In the genomic region with DNA sequence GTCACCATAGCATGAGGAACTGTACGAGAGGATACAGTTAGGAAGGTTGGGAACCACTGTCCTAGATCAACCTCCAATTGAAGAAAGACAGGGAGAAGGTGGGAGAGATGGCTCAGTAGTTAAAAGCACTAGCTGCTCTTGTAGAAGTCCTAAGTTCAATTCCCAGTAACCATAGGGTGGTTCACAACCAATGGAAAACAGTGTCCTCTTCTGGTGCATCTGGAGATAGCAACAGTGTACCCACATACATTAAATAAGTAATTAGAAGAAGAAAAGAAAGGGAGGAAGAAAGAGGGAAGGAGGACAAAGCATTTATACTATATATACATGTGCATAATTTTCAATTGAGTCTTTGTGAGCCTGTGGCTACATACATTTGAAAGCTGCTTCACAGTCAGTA, we compare ENCODE assay signal across 12 mouse cellular contexts. TPM values are rescaled to one million over a fixed set of nuclear protein-coding genes. Genes with fewer than 3 reads are reported as not detected.
DNase-seq lines count a peak whose midpoint lies in the region; ATAC-seq and TF ChIP-seq lines count a peak whose summit lies in the region.
"Had no signal": no experiment of that assay in that cellular context is flagged by ENCODE, and none has a peak within 500 bp of the region (broad histone marks: within the 10 kb centered on the region; RNA-seq: fewer than 3 reads in every experiment).

No protein-coding gene starts in this region.

- intact Hi-C loops in gastrocnemius, adult 2 months (cut with DNase I), result loop anchor here (5.0 kb wide), 2 partner anchors 88 to 188 kb away; no protein-coding TSS in a partner anchor
- intact Hi-C loops in gastrocnemius, postnatal 36 days (cut with DNase I), result loop anchor here (5.0 kb wide), 1 partner anchor 88 kb away; no protein-coding TSS in a partner anchor

- H3K9ac ChIP-seq in liver, adult 2 months (ENCODE audit: low read depth, low read length), result no peak overlapping the region
- no peak overlapping the region for H3K9ac ChIP-seq in liver, embryonic 12.5 days
- H3K9ac ChIP-seq: embryonic facial prominence, embryonic 13.5 days had no signal

- no peak overlapping the region for H3K4me3 ChIP-seq in gastrocnemius, adult 2 months
- no peak overlapping the region for H3K4me3 ChIP-seq in liver, adult 2 months (ENCODE audit: insufficient read depth, low read depth, low read length)
- H3K4me3 ChIP-seq in liver, embryonic 12.5 days, result no peak overlapping the region
- H3K4me3 ChIP-seq: embryonic facial prominence, embryonic 13.5 days had no signal

- H3K79me2 ChIP-seq in liver, adult 2 months (ENCODE audit: control insufficient read depth, insufficient read depth, low read length), result no peaks in the 10 kb centered on the region

- H3K27me3 ChIP-seq in liver, adult 2 months (ENCODE audit: control insufficient read depth, insufficient read depth, low read length), result no peaks in the 10 kb centered on the region
- peaks cover 33% of the 10 kb centered on the region for H3K27me3 ChIP-seq in liver, embryonic 12.5 days (replicated peaks)

- peak; percentile 55 for TF ChIP-seq CTCF in gastrocnemius, adult 2 months (IDR thresholded peaks at IDR 0.05)
- TF ChIP-seq CTCF in liver, adult 2 months (IDR thresholded peaks at IDR 0.05; ENCODE audit: low read depth, low read length), result peak; percentile 24; the same call in 1 of the 2 replicates

- no peak overlapping the region for H3K4me2 ChIP-seq in liver, embryonic 12.5 days
- H3K4me2 ChIP-seq: embryonic facial prominence, embryonic 13.5 days had no signal

- H3K4me1 ChIP-seq in liver, adult 2 months (ENCODE audit: control insufficient read depth, insufficient read depth, low read length), result peaks cover 2% of the 10 kb centered on the region; the same call in 1 of the 2 replicates
- peaks cover 18% of the 10 kb centered on the region for H3K4me1 ChIP-seq in liver, embryonic 12.5 days
- H3K4me1 ChIP-seq: embryonic facial prominence, embryonic 13.5 days had no signal

- no peaks in the 10 kb centered on the region for H3K9me3 ChIP-seq in liver, embryonic 12.5 days (replicated peaks)
- H3K9me3 ChIP-seq: embryonic facial prominence, embryonic 13.5 days had no signal

- ATAC-seq in liver, embryonic 12.5 days, result no peak
- ATAC-seq in inflammation-experienced regulatory T-cells, adult 6 months, result no peak

- no peak for DNase-seq in gastrocnemius, adult 2 months
- no peak for DNase-seq in gastrocnemius, postnatal 36 days
- peak; percentile 34 for DNase-seq in liver, adult 2 months (ENCODE audit: extremely low read depth, low read depth, low spot score)
- DNase-seq in MN1 (ENCODE audit: low spot score), result peak; percentile 48
- peak; percentile 17 for DNase-seq in lung, postnatal 25 days (ENCODE audit: low spot score)
- no peak for DNase-seq in urinary bladder, adult 18-20 months (ENCODE audit: low spot score in 2 of 2)
- DNase-seq: adrenal gland, postnatal 25 days had no signal

- no peak for TF ChIP-seq POLR2A in liver, adult 2 months (IDR thresholded peaks at IDR 0.05; ENCODE audit: extremely low read depth, insufficient read depth, low read length)

- H3K36me3 ChIP-seq in liver, adult 2 months (ENCODE audit: control insufficient read depth, insufficient read depth, low read length), result no peaks in the 10 kb centered on the region
- no peaks in the 10 kb centered on the region for H3K36me3 ChIP-seq in liver, embryonic 12.5 days
- H3K36me3 ChIP-seq: embryonic facial prominence, embryonic 13.5 days had no signal

- 80% methylated on average over 1 of the region's 1 CpGs for WGBS in liver, adult 2 months
- WGBS in liver, embryonic 12.5 days (ENCODE audit: insufficient replicate concordance), result 59% methylated on average over 1 of the region's 1 CpGs

- no peak overlapping the region for H3K27ac ChIP-seq in gastrocnemius, adult 2 months
- no peak overlapping the region for H3K27ac ChIP-seq in liver, adult 2 months (replicated peaks; ENCODE audit: insufficient read depth, low read depth, low read length)
- no peak overlapping the region for H3K27ac ChIP-seq in liver, embryonic 12.5 days
- H3K27ac ChIP-seq: embryonic facial prominence, embryonic 13.5 days had no signal

RNA-seq across cellular contexts. Expression of a gene that starts 20.1 kb away (rescaled TPM):
- total RNA-seq in gastrocnemius, adult 2 months (2021), result 1 to 10 TPM; 8.4 to 9.3 TPM
- total RNA-seq in gastrocnemius, postnatal 36 days (2021), result 1 to 10 TPM; 7.3 to 9.2 TPM
- 6.6 and 9.2 TPM in 2 replicates for total RNA-seq in liver, adult 2 months (2014; rRNA removed)
- 14.8 and 16.7 TPM in 2 replicates for polyA plus RNA-seq in liver, adult 2 months (2012; rRNA removed)
- polyA plus RNA-seq in liver, embryonic 12.5 days (2016; fragmentation: Nextera tagmentation; extraction: Ambion mirVana), result 5.0 and 5.2 TPM in 2 replicates
- 1 to 10 TPM; 2.1 to 3.5 (median 2.7) TPM for polyA plus RNA-seq in inflammation-experienced regulatory T-cells, adult 6 months (2017; shearing (Covaris generic))

RNA-seq across cellular contexts. Expression of a gene that starts 41.6 kb away (rescaled TPM):
- not detected for total RNA-seq in gastrocnemius, adult 2 months (2021)
- not detected for total RNA-seq in gastrocnemius, postnatal 36 days (2021)
- total RNA-seq in liver, adult 2 months (2014; rRNA removed), result not detected in 2 replicates
- not detected in 2 replicates for polyA plus RNA-seq in liver, adult 2 months (2012; rRNA removed)
- polyA plus RNA-seq in liver, embryonic 12.5 days (2016; fragmentation: Nextera tagmentation; extraction: Ambion mirVana), result not detected in 2 replicates
- not detected for polyA plus RNA-seq in inflammation-experienced regulatory T-cells, adult 6 months (2017; shearing (Covaris generic))
- total RNA-seq: adrenal gland, postnatal 25 days; heart, postnatal 14 days; layer of hippocampus, postnatal 25 days had no signal
- polyA plus RNA-seq: embryonic facial prominence, embryonic 13.5 days had no signal

RNA-seq across cellular contexts. Expression of a gene that starts 46.2 kb away (rescaled TPM):
- not detected for total RNA-seq in gastrocnemius, adult 2 months (2021)
- not detected for total RNA-seq in gastrocnemius, postnatal 36 days (2021)
- total RNA-seq in liver, adult 2 months (2014; rRNA removed), result 0.07 TPM in 1 of 2 replicates, not detected in the other
- polyA plus RNA-seq in liver, adult 2 months (2012; rRNA removed), result not detected in 2 replicates
- polyA plus RNA-seq in liver, embryonic 12.5 days (2016; fragmentation: Nextera tagmentation; extraction: Ambion mirVana), result not detected in 2 replicates
- not detected for polyA plus RNA-seq in inflammation-experienced regulatory T-cells, adult 6 months (2017; shearing (Covaris generic))

RNA-seq across cellular contexts. Expression of a gene that starts 51.4 kb away (rescaled TPM):
- total RNA-seq in gastrocnemius, adult 2 months (2021), result 1 to 10 TPM; 6.1 to 7.2 TPM
- 1 to 10 TPM; 5.1 to 7.5 TPM for total RNA-seq in gastrocnemius, postnatal 36 days (2021)
- total RNA-seq in liver, adult 2 months (2014; rRNA removed), result 1.6 and 3.3 TPM in 2 replicates
- 5.0 and 5.5 TPM in 2 replicates for polyA plus RNA-seq in liver, adult 2 months (2012; rRNA removed)
- polyA plus RNA-seq in liver, embryonic 12.5 days (2016; fragmentation: Nextera tagmentation; extraction: Ambion mirVana), result 8.9 and 10.9 TPM in 2 replicates
- 10 to 100 TPM; 15.5 to 18.0 (median 16.9) TPM for polyA plus RNA-seq in inflammation-experienced regulatory T-cells, adult 6 months (2017; shearing (Covaris generic))

Comparison
In these comparisons a context has a peak if more than half of its experiments do, and no peak if none do; other contexts are left out.
1. DNase-seq: peak in liver, adult 2 months (single experiment), MN1 (single experiment) and lung, postnatal 25 days (single experiment); none in gastrocnemius, adult 2 months (single experiment), gastrocnemius, postnatal 36 days (0 of 2) and urinary bladder, adult 18-20 months (0 of 2).